Mouse (Mus musculus): Measurements from ENCODE around the gene Rasgef1b.

DNA sequence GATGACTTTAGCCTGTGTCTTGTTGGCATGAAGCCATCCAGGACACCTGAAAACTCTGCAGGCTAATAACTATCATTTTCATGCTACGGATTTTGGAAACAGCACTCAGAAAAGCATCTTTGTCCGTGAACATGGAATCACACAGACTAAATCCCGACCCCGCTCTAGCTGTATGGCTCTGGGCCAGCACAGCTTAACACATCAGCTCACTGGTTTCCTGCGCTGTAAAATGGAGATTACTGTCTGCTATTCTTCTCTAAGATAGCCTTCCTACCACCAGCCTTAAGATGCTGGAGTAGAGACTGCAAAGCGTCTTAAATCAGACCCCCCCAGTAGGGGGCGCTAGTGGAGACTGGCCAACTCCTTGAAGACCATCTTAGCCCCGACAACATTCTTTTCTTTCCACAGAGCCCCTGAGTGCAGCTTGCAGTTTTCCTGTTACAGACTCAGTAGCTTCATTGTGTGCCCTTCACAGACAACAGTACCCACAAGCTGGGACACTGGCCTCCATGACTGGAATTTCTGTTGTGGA lies 94.8 kb downstream of the Rasgef1b start:
- no peak for TF ChIP-seq POLR2A (IDR thresholded peaks at IDR 0.05; ENCODE audit: borderline replicate concordance, extremely low read depth, low read depth, low read length)
- peak; percentile 30; the same call in 1 of the 2 replicates for TF ChIP-seq CTCF (IDR thresholded peaks at IDR 0.05; ENCODE audit: insufficient read depth, low read length)
